Mouse (Mus musculus): ENCODE measurements around the gene Mier2. TPM values are rescaled to one million over a fixed set of nuclear protein-coding genes. Genes with fewer than 3 reads are reported as not detected.

The Mier2 gene
- total and polyA plus RNA-seq, 3 experiments: 22.4 to 30.2 (median 26.7) TPM

DNA sequence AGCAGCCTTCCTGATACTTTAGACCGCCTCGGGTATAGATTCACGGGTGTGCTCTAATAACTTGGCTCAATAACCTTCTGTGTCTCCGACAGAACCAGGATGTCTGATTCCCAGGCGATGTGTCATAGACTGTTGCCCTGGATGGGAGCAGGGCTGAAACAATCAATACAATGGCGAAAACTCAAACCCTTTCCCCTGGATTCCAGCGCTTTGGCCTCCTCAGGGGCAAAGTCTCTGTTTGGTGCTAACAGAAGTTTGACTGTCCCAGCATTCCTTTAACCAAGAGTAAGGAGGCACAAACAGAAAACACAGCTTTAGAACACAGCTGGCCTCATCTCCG, 40.6 kb upstream of the Mier2 start:
- Histone ChIP-seq H3K36me3 (replicated peaks in 1 of 2; ENCODE audit: control insufficient read depth in 1 of 2, insufficient read depth in 1 of 2, low read length in 1 of 2) (no peaks in the 10 kb centered on the region), H3K4me3 (replicated peaks in 1 of 3; ENCODE audit: low read depth in 2 of 3, low read length in 2 of 3, poor library complexity in 1 of 3) (no peak overlapping the region), H3K9me3 (replicated peaks; ENCODE audit: low read length) (peaks cover 6% of the 10 kb centered on the region), H3K9ac (ENCODE audit: insufficient read depth, low read depth) (no peak overlapping the region), H3K79me2 (replicated peaks; ENCODE audit: control insufficient read depth, extremely low read depth, insufficient read depth, poor library complexity, severe bottlenecking) (no peaks in the 10 kb centered on the region), H3K27ac (ENCODE audit: insufficient read depth, low read depth) (no peak overlapping the region), H3K4me1 (ENCODE audit: control insufficient read depth in 1 of 2, insufficient read depth in 2 of 2) (peaks cover 7 to 12% of the 10 kb centered on the region in 2 experiments), H3K4me2 (ENCODE audit: insufficient read depth, low read depth, poor library complexity, severe bottlenecking) (0 out of 2 replicates have a peak overlapping the region, but pooled peaks have one; percentile 10), H3K27me3 (replicated peaks) (peaks cover 61% of the 10 kb centered on the region)
- no peak for DNase-seq (ENCODE audit: extremely low read depth)
- in situ Hi-C loops (cut with MboI; ENCODE audit: low pct_ligation_motif_present, low pct_unique_long_range_greater_than_20kb, low sequenced_read_pairs): loop anchor here (5.0 kb wide), 1 partner anchor 52 kb away; the partner anchor contains the start of gene Odf3l2
- no peak for TF ChIP-seq MAX (IDR thresholded peaks at IDR 0.05; ENCODE audit: low read length)
- TF ChIP-seq CHD2 (IDR thresholded peaks at IDR 0.05; ENCODE audit: low read length): no peak
- no peak for TF ChIP-seq UBTF (IDR thresholded peaks at IDR 0.05; ENCODE audit: low read depth, low read length)
- no peak for TF ChIP-seq SIN3A (IDR thresholded peaks at IDR 0.05; ENCODE audit: low read length)
- TF ChIP-seq TCF12 (IDR thresholded peaks at IDR 0.05; ENCODE audit: low read depth, low read length): no peak
- TF ChIP-seq GABPA (IDR thresholded peaks at IDR 0.05; ENCODE audit: insufficient replicate concordance, low read depth, low read length): no peak
- TF ChIP-seq ETS1 (conservative IDR thresholded peaks at IDR 0.05; ENCODE audit: low read depth, low read length): no peak
- TF ChIP-seq EP300 (IDR thresholded peaks at IDR 0.05; ENCODE audit: low read length): no peak
- no peak for TF ChIP-seq USF2 (conservative IDR thresholded peaks at IDR 0.05; ENCODE audit: low read depth, low read length)
- no peak for TF ChIP-seq CTCF (conservative IDR thresholded peaks at IDR 0.05 in 1 of 2, IDR thresholded peaks at IDR 0.05 in 1 of 2; ENCODE audit: low read depth in 2 of 2, low read length in 2 of 2)
- TF ChIP-seq JUN (IDR thresholded peaks at IDR 0.05; ENCODE audit: insufficient read depth, low read depth, low read length): no peak
- no peak for TF ChIP-seq IRF4 (IDR thresholded peaks at IDR 0.05; ENCODE audit: low read depth, low read length)
- no peak for TF ChIP-seq RAD21 (IDR thresholded peaks at IDR 0.05; ENCODE audit: low read depth, low read length)
- dilution Hi-C loops (cut with MboI; ENCODE audit: extremely low pct_ligation_motif_present, extremely low pct_unique_long_range_greater_than_20kb, low sequenced_read_pairs): no loop called here

GRCm38 (mm10) chr10:79594872-79595589, 40.0 kb upstream of the Mier2 start:
- DNase-seq (ENCODE audit: extremely low read depth): peak; percentile 66
- H3K4me3 ChIP-seq (replicated peaks in 1 of 3; ENCODE audit: low read depth in 2 of 3, low read length in 2 of 3, poor library complexity in 1 of 3): no peak overlapping the region
- H3K9ac ChIP-seq (ENCODE audit: insufficient read depth, low read depth): no peak overlapping the region
- dilution Hi-C loops (cut with MboI; ENCODE audit: extremely low pct_ligation_motif_present, extremely low pct_unique_long_range_greater_than_20kb, low sequenced_read_pairs) (no loop called here), in situ Hi-C loops (cut with MboI; ENCODE audit: low pct_ligation_motif_present, low pct_unique_long_range_greater_than_20kb, low sequenced_read_pairs) (loop anchor here (5.0 kb wide), 1 partner anchor 52 kb away; the partner anchor contains the start of gene Odf3l2)
- H3K79me2 ChIP-seq (replicated peaks; ENCODE audit: control insufficient read depth, extremely low read depth, insufficient read depth, poor library complexity, severe bottlenecking): no peaks in the 10 kb centered on the region
- TF ChIP-seq BHLHE40 (IDR thresholded peaks at IDR 0.05; ENCODE audit: low read depth, low read length) (0 out of 2 replicates have a peak, but pooled peaks have one; percentile 9), TBP (conservative IDR thresholded peaks at IDR 0.05; ENCODE audit: low read depth, low read length) (no peak), NRF1 (IDR thresholded peaks at IDR 0.05; ENCODE audit: low read depth, low read length) (0 out of 2 replicates have a peak, but pooled peaks have one; percentile 31), MEF2A (IDR thresholded peaks at IDR 0.05; ENCODE audit: borderline replicate concordance, low read depth, low read length) (0 out of 2 replicates have a peak, but pooled peaks have one; percentile 35), CTCF (conservative IDR thresholded peaks at IDR 0.05 in 1 of 2, IDR thresholded peaks at IDR 0.05 in 1 of 2; ENCODE audit: low read depth in 2 of 2, low read length in 2 of 2) (peak; percentile 57 to 98), RCOR1 (conservative IDR thresholded peaks at IDR 0.05; ENCODE audit: low read depth, low read length) (no peak), TCF12 (IDR thresholded peaks at IDR 0.05; ENCODE audit: low read depth, low read length) (0 out of 2 replicates have a peak, but pooled peaks have one; percentile 28), ZC3H11A (IDR thresholded peaks at IDR 0.05; ENCODE audit: low read depth, low read length) (peak; percentile 53; the same call in 1 of the 2 replicates), IRF4 (IDR thresholded peaks at IDR 0.05; ENCODE audit: low read depth, low read length) (peak; percentile 62; the same call in 1 of the 2 replicates), SMC3 (IDR thresholded peaks at IDR 0.05; ENCODE audit: low read depth, low read length) (peak; percentile 88), MYC (IDR thresholded peaks at IDR 0.05; ENCODE audit: low read depth, low read length) (peak; percentile 54; the same call in 1 of the 2 replicates), SIN3A (IDR thresholded peaks at IDR 0.05; ENCODE audit: low read length) (peak; percentile 47; the same call in 1 of the 2 replicates), NELFE (IDR thresholded peaks at IDR 0.05; ENCODE audit: low read depth, low read length) (peak; percentile 53; the same call in 1 of the 2 replicates), MXI1 (IDR thresholded peaks at IDR 0.05; ENCODE audit: low read depth, low read length) (no peak), RAD21 (IDR thresholded peaks at IDR 0.05; ENCODE audit: low read depth, low read length) (peak; percentile 98), JUND (conservative IDR thresholded peaks at IDR 0.05; ENCODE audit: low read depth, low read length) (no peak)
- peaks cover 7 to 12% of the 10 kb centered on the region in 2 experiments for H3K4me1 ChIP-seq (ENCODE audit: control insufficient read depth in 1 of 2, insufficient read depth in 2 of 2)
- H3K27ac ChIP-seq (ENCODE audit: insufficient read depth, low read depth): no peak overlapping the region
- H3K4me2 ChIP-seq (ENCODE audit: insufficient read depth, low read depth, poor library complexity, severe bottlenecking): 0 out of 2 replicates have a peak overlapping the region, but pooled peaks have one; percentile 10
- H3K27me3 ChIP-seq (replicated peaks): peaks cover 57% of the 10 kb centered on the region
- peaks cover 6% of the 10 kb centered on the region for H3K9me3 ChIP-seq (replicated peaks; ENCODE audit: low read length)
- no peaks in the 10 kb centered on the region for H3K36me3 ChIP-seq (replicated peaks in 1 of 2; ENCODE audit: control insufficient read depth in 1 of 2, insufficient read depth in 1 of 2, low read length in 1 of 2)
